Mouse (Mus musculus) bone marrow, adult 2 months (tissue): ENCODE data around the gene Tsc22d4. TPM values are rescaled to one million over a fixed set of nuclear protein-coding genes. Genes with fewer than 3 reads are reported as not detected.

Experiments
- H3K27ac ChIP-seq: fragments of 200-500 bp; 2 replicates; pipeline ENCODE4 v1.5.1; 2012; ENCODE audit warnings: low read depth, mild to moderate bottlenecking, control low read depth, inconsistent platforms, low read length; ENCODE audit not compliant: control insufficient read depth, poor library complexity, insufficient read depth
- H3K4me1 ChIP-seq: fragments of 200-500 bp; 2 replicates; pipeline ENCODE4 v1.6.1; 2011; ENCODE audit warnings: low read length; ENCODE audit not compliant: control insufficient read depth, insufficient read depth
- H3K4me3 ChIP-seq: fragments of 200-500 bp; replicated peaks from 2 replicates; pipeline ENCODE3; 2011; ENCODE audit warnings: mild to moderate bottlenecking, low read depth, low read length, control low read depth; ENCODE audit not compliant: control insufficient read depth
- CTCF ChIP-seq: fragments of 200-500 bp; IDR thresholded peaks from 2 replicates; pipeline ENCODE4 v1.5.1; 2011; ENCODE audit warnings: low read length, control low read depth; ENCODE audit not compliant: control insufficient read depth, insufficient read depth
- POLR2A ChIP-seq: fragments of 200-500 bp; IDR thresholded peaks from 2 replicates; pipeline ENCODE4 v1.6.1; 2011; ENCODE audit warnings: low read depth, mild to moderate bottlenecking, control low read depth, low read length, borderline replicate concordance; ENCODE audit not compliant: control insufficient read depth
- WGBS: fragments of 180-500 bp; shearing (Covaris S2); methylation state at CpG from one replicate; pipeline ENCODE4 v1.1.7; 2018; 5-methylcytosine and 5-hydroxymethylcytosine counted together
- polyA plus RNA-seq: library from polyadenylated mRNA; stranded (reverse); fragments of >200 nt; gene quantifications from 2 replicates; pipeline ENCODE4 v1.2.4, GENCODE M21; 2011; ENCODE audit warnings: low replicate concordance; ENCODE audit not compliant: missing spikeins, insufficient read depth, insufficient read length

The Tsc22d4 gene
- polyA plus RNA-seq, 1 experiment: 144 TPM

GRCm38 (mm10) chr5:137808316-137808715 lies 62.8 kb downstream of the Tsc22d4 start:
- no peaks in the 10 kb centered on the region for H3K4me1 ChIP-seq
- 86% methylated on average over 5 of the region's 5 CpGs for WGBS
- no peak overlapping the region for H3K4me3 ChIP-seq
- TF ChIP-seq CTCF: no peak
- TF ChIP-seq POLR2A: no peak
- no peak overlapping the region for H3K27ac ChIP-seq

DNA sequence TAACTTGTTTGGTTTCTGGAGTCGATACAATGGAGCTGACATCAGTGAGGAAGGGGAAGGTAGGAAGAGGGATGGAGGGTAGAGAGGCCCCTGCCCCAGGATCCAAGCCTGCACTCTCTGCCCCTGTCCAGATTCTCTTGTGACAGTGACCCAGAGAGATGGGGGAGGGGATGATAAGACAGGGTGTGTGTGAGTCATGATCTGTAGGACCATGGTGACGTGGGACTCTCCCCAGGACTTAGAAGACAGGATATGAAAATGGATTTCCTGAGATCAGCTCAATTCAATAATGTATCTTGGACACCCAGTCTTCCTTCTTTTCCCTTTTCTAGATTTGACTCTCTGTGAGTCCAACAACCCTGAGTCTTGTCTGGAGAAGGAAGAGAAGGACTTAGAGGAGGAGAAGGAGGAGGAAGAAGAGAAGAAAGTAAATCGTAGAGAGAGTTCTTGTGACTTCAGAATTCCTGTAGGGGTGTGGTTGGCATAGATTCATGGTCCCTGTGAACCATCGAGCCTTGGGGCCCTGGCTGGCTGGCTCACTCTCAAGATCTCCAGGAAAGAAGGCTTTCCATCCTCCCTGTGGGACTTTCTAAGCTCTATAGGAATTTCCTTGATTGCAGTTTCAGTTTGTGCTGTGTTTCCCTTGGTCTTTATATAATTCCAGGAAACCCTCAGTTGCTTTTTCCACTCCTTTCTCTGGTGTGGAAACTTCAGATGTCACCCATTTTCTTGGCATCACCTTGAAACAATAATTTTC lies 72.1 kb downstream of the Tsc22d4 start:
- WGBS: 61% methylated on average over 4 of the region's 4 CpGs
- Histone ChIP-seq H3K27ac (no peak overlapping the region), H3K4me1 (peaks cover 2% of the 10 kb centered on the region; the same call in 1 of the 2 replicates), H3K4me3 (no peak overlapping the region)
- TF ChIP-seq CTCF: no peak
- no peak for TF ChIP-seq POLR2A

Other genes starting within 250 kb of the Tsc22d4 start
- 22.1 and 32.2 TPM in 2 replicates for gene Pop7, start 243.2 kb upstream of the Tsc22d4 start, polyA plus RNA-seq
- 57.6 and 80.1 TPM in 2 replicates for gene Gigyf1, start 227.2 kb upstream of the Tsc22d4 start, polyA plus RNA-seq
- not detected in 2 replicates for gene Epo, start 212.5 kb upstream of the Tsc22d4 start, polyA plus RNA-seq
- gene Gnb2, start 212.2 kb upstream of the Tsc22d4 start, polyA plus RNA-seq: 294 and 476 TPM in 2 replicates
- not detected in 2 replicates for gene Actl6b, start 192.2 kb upstream of the Tsc22d4 start, polyA plus RNA-seq
- gene Tfr2, start 175.9 kb upstream of the Tsc22d4 start, polyA plus RNA-seq: 25.9 and 51.0 TPM in 2 replicates
- 25.4 and 29.1 TPM in 2 replicates for gene Mospd3, start 144.7 kb upstream of the Tsc22d4 start, polyA plus RNA-seq
- 17.2 and 23.4 TPM in 2 replicates for gene Pcolce, start 131.9 kb upstream of the Tsc22d4 start, polyA plus RNA-seq
- gene Fbxo24, start 116.7 kb upstream of the Tsc22d4 start, polyA plus RNA-seq: 0.41 TPM in 1 of 2 replicates, not detected in the other
- 36.1 and 108 TPM in 2 replicates for gene Lrch4, start 116.6 kb upstream of the Tsc22d4 start, polyA plus RNA-seq
- gene Gm20605, start 116.6 kb upstream of the Tsc22d4 start, polyA plus RNA-seq: 24.9 and 41.6 TPM in 2 replicates
- gene Sap25, start 104.4 kb upstream of the Tsc22d4 start, polyA plus RNA-seq: 65.6 and 161 TPM in 2 replicates
- gene Irs3, start 100.0 kb upstream of the Tsc22d4 start, polyA plus RNA-seq: 0.77 TPM in 1 of 2 replicates, not detected in the other
- 33.1 and 50.5 TPM in 2 replicates for gene Agfg2, start 61.0 kb upstream of the Tsc22d4 start, polyA plus RNA-seq
- gene Nyap1, start 4.1 kb upstream of the Tsc22d4 start, polyA plus RNA-seq: 1.2 and 1.9 TPM in 2 replicates
- 52.6 and 130 TPM in 2 replicates for gene Ppp1r35, start 33.1 kb downstream of the Tsc22d4 start, polyA plus RNA-seq
- 25.6 and 45.6 TPM in 2 replicates for gene Mepce, start 41.9 kb downstream of the Tsc22d4 start, polyA plus RNA-seq
- 9.5 and 18.7 TPM in 2 replicates for gene Zcwpw1, start 42.1 kb downstream of the Tsc22d4 start, polyA plus RNA-seq
- gene Pilra, start 90.6 kb downstream of the Tsc22d4 start, polyA plus RNA-seq: 27.5 and 45.8 TPM in 2 replicates
- gene Pilrb1, start 112.4 kb downstream of the Tsc22d4 start, polyA plus RNA-seq: 12.3 and 32.6 TPM in 2 replicates
- gene Pilrb2, start 126.1 kb downstream of the Tsc22d4 start, polyA plus RNA-seq: 30.9 and 80.6 TPM in 2 replicates
- not detected in 2 replicates for gene Cyp3a13, start 175.9 kb downstream of the Tsc22d4 start, polyA plus RNA-seq
- not detected in 2 replicates for gene Gjc3, start 217.4 kb downstream of the Tsc22d4 start, polyA plus RNA-seq
- 4.6 and 9.7 TPM in 2 replicates for gene Azgp1, start 235.8 kb downstream of the Tsc22d4 start, polyA plus RNA-seq